In genomic region chr10:10070146-10070545, GRCm38 (mm10) we compare ENCODE assay signal across 24 mouse cellular contexts.
"Had no signal": no experiment of that assay in that cellular context is flagged by ENCODE, and none has a peak within 500 bp of the region (broad histone marks: within the 10 kb centered on the region; RNA-seq: fewer than 3 reads in every experiment).

No protein-coding gene starts in this region.

- H3K4me3 ChIP-seq: gastrocnemius, adult 2 months; heart, embryonic 10.5 days; heart, embryonic 13.5 days; heart, embryonic 15.5 days; hindbrain, embryonic 13.5 days; intestine, embryonic 15.5 days; layer of hippocampus, adult 2 months; left cerebral cortex, adult 2 months; limb, embryonic 10.5 days; limb, embryonic 12.5 days; liver, embryonic 12.5 days had no signal

- H3K4me2 ChIP-seq: heart, embryonic 13.5 days; heart, embryonic 15.5 days; hindbrain, embryonic 13.5 days; intestine, embryonic 15.5 days; limb, embryonic 12.5 days; liver, embryonic 12.5 days had no signal

- DNase-seq: gastrocnemius, adult 2 months; gastrocnemius, postnatal 10 days; gastrocnemius, postnatal 25 days; heart, adult 18-20 months; heart, postnatal 14 days; heart, postnatal 36 days; kidney, adult 18-20 months; kidney, adult 8-10 months; kidney, postnatal 10 days; kidney, postnatal 25 days; kidney, postnatal 4 days had no signal

- H3K27me3 ChIP-seq: heart, embryonic 13.5 days; heart, embryonic 15.5 days; hindbrain, embryonic 13.5 days; intestine, embryonic 15.5 days; limb, embryonic 12.5 days; liver, embryonic 12.5 days had no signal

- ATAC-seq: hindbrain, embryonic 16.5 days; intestine, embryonic 15.5 days; intestine, postnatal 0 days; liver, embryonic 12.5 days had no signal

- H3K9me3 ChIP-seq: heart, embryonic 10.5 days; heart, embryonic 13.5 days; heart, embryonic 15.5 days; hindbrain, embryonic 13.5 days; intestine, embryonic 15.5 days; limb, embryonic 10.5 days; limb, embryonic 12.5 days; liver, embryonic 12.5 days had no signal

- H3K27ac ChIP-seq: gastrocnemius, adult 2 months; heart, embryonic 10.5 days; heart, embryonic 13.5 days; heart, embryonic 15.5 days; hindbrain, embryonic 13.5 days; intestine, embryonic 15.5 days; layer of hippocampus, adult 2 months; left cerebral cortex, adult 2 months; limb, embryonic 10.5 days; limb, embryonic 12.5 days; liver, embryonic 12.5 days; liver, embryonic 14.5 days had no signal

- H3K36me3 ChIP-seq: heart, embryonic 10.5 days; heart, embryonic 13.5 days; heart, embryonic 15.5 days; hindbrain, embryonic 13.5 days; intestine, embryonic 15.5 days; limb, embryonic 10.5 days; limb, embryonic 12.5 days; liver, embryonic 12.5 days had no signal

- H3K4me1 ChIP-seq: heart, embryonic 10.5 days; heart, embryonic 13.5 days; heart, embryonic 15.5 days; hindbrain, embryonic 13.5 days; intestine, embryonic 15.5 days; limb, embryonic 10.5 days; limb, embryonic 12.5 days; liver, embryonic 12.5 days had no signal

- H3K9ac ChIP-seq: heart, embryonic 13.5 days; heart, embryonic 15.5 days; hindbrain, embryonic 13.5 days; intestine, embryonic 15.5 days; limb, embryonic 12.5 days; liver, embryonic 12.5 days; liver, embryonic 14.5 days had no signal
